Mouse (Mus musculus) CH12F3 (cell line): ENCODE results near the gene Pard6a.

ENCODE experiments used
- in situ Hi-C: fragments of 300-500 bp; cut with MboI; formaldehyde crosslinking; loops from 2 replicates; pipeline ENCODE4 v1.14.3; 2020; ENCODE audit warnings: low sequenced_read_pairs

The Pard6a gene

DNA sequence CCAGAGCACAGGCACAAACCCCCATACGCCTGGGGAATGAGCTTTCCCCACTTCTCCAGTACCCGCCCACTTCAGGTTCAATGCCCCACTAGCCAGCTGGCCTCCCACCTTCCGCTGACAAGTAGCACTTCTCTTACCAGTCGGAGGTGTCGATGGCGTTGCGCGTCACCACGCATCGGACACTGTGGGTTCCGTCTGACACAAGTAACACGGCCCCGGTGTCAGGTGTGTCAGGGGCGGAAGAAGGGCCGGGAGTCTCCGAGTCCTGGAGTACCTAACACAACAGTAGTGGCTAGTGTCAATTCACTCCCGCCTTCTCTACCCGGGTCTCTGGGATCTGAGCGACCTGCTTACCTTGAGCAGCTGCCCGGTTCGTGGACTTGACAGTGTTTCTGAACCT lies 382 bp upstream of the Pard6a start:
- in situ Hi-C loops, result no loop called here

DNA sequence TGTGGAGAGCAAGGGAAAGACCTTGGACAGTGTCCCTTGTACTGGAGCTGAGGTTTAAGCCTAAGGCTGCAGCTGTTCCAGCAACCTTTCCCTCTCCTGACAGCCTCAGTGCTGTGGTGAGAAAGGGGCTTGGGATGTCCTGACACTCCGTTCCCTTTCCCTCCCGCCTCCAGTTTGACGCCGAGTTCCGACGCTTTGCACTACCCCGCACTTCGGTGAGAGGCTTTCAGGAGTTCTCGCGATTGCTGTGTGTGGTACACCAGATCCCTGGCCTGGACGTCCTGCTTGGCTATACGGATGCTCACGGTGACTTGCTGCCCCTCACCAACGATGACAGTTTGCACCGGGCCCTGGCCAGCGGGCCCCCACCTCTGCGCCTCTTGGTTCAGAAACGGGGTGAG lies 1.1 kb downstream of the Pard6a start:
- in situ Hi-C loops, result no loop called here

DNA sequence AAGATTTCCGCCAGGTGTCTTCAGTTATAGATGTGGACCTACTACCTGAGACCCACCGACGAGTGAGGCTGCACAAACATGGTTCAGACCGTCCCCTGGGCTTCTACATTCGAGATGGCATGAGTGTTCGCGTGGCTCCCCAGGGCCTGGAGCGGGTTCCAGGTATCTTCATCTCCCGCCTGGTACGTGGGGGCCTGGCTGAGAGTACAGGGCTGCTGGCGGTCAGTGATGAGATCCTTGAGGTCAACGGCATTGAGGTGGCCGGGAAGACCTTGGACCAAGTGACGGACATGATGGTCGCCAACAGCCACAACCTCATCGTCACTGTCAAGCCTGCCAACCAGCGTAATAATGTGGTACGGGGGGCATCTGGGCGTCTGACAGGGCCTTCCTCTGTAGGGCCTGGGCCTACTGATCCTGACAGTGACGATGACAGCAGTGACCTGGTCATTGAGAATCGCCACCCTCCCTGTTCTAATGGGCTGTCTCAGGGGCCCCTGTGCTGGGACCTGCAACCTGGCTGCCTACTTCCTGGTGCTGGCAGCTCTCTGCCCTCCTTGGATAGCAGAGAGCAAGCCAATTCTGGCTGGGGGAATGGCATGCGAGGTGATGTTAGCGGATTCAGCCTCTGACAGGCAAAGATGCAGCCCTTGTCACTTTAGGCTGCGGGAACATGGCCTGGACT lies 1.9 kb downstream of the Pard6a start:
- in situ Hi-C loops, result no loop called here

DNA sequence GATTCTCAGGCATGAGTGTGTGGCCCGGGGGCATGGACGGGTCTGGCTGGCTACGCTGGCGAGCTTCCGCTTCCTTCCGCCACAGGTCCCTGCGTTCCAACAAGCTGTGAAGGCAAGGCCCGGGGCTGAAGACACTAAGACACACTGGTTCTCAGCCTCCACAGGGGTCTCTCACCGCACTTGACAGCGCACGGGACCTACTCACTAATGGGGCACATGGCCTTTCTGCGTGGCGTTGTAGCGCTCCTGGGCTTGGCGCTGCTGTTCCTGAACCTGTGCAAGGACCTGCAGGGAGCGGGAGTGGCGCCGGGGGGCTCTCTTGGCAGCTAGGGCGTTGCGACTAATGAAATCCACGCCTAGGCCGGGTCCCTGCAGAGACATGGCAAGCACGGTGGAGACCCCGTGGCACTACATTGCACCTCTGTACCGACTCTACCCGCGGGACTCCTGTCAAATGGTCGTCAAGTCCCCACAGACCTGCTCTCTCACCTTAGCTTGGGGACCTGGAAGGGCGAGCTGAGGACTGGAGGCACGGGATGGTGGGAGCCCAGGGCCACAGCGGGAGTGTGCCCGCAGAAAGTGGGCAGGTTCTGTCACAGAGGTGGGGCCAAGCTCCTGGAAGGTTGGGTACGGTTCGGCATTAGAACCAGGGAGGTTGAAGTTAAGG lies 3.3 kb downstream of the Pard6a start:
- in situ Hi-C loops, result no loop called here

DNA sequence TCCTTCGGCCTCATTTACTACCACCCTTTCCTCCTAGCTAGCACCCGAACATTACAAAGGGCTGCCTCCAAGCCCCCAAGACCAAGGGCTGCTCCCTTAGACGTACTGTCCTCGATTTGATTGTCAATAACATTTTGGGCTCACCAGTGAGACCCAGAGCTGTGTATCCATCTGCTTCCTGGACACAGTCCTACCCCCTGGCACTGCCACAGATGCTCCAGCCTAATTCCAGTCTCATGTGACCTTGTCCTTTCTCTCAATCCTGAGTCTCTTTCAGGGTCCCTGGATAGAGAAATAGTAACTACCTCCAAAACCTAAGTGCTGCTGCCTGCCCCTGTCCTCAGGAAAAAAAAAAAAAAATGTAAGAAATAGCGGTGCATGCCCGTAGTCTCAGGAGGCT lies 4.0 kb downstream of the Pard6a start:
- in situ Hi-C loops, result no loop called here

DNA sequence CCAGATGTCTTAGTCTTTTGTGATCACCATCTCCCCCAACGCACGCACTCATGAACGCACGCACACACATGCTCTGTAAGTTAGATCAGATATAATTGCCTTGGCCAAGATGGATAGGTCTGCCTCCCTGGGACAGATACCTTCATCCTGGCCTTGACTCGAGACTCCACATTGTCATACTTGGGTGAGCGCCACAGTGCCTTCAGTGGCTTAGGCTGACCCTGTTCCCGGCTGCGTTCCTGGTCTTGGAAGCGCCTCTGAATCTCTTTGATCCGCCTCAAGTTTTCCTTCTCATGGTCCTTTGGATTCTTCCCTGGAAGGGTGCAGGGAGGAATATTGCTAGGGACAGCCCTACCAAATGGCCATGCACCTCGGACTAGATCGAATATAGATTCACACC lies 5.5 kb downstream of the Pard6a start:
- in situ Hi-C loops, result no loop called here

DNA sequence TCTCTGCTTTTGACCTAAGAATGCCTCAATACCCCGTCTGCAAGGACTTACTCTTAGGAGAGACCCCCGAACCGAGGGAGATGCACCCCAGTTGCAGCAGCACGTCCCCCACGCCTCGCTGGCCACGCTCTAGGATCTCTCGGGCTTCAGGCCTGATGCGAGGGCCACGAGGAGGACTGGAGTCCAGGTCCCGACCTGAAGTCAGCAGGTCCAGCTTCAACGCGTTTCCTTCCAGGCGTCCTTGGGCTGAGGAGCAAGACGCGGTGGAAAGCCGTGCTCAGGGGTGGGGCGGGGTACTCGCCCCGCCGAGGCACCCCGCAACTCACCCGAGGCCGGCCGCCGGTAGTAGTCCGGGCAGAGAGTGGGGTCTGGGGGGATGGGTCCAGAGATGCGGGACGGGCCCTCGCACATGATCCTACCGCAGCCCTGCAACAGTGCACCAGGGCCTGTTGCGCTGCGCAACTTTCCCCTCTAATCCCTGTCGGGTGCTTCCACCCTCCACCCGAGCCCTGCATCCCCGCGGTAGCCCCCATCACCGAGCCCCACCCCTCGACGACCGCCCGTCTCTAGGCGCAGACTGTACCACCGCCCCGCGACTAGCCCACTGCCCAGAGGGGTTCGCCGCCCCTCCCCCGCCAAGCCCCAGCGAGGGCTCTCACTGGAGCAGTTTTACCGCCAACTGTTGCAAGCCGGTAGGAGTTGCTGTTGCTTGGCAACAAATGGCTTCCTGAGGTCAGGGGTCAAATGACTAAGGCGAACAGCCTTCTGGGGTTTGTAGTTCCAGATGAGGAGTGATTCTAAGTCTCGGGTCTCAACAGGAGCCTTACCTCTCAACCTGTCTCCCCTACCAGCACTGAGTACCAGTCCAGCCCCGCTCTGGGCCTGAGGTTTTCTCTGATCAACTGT lies 6.8 kb downstream of the Pard6a start, which contains the start of the genes 4933405L10Rik and Enkd1:
TSS of gene 4933405L10Rik (plus strand) at position 158 of the 906 bp plus-strand sequence.
TSS of gene Enkd1 (minus strand) at position 713 of the 906 bp plus-strand sequence.
- in situ Hi-C loops, result no loop called here

DNA sequence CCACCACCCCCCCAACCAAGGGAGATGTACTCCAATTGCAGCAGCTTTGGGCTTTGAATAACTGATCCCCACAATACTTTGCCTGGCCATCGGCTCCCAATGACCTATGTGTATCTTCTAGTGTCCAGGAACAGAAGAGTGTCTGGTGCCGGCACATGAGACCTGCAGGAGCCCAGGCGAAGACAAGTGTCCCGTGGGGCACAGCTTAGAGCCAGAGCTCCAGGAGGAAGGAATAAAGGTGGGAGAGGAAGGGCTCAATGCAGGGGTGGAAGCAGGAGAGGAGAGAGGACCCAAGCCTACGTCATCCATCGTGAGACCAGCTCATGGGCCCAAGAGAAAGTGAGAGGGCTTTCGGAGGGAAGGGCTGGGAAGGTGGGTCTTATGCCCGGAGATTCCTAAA lies 7.7 kb downstream of the Pard6a start:
- in situ Hi-C loops, result no loop called here

DNA sequence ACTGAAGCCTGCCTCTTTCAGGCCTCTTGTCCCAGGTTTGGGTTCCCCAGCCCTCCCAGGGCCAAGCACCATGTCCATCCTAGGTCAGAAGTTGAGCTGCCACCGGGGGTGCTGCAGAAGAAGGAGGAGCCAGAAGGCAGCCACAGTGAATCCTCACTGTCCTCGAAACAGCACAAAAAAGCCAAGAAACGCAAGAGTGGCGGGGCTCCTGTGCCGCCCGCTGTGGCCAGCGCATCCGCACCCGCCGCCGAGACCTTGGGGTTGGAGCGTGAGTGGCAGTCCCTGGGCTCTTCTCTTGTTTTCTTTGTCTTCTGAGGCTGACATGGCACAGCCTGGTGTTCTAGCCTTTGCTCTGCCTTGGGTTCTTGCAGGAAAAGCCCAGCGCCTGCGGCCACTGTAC lies 8.4 kb downstream of the Pard6a start:
- in situ Hi-C loops, result no loop called here

DNA sequence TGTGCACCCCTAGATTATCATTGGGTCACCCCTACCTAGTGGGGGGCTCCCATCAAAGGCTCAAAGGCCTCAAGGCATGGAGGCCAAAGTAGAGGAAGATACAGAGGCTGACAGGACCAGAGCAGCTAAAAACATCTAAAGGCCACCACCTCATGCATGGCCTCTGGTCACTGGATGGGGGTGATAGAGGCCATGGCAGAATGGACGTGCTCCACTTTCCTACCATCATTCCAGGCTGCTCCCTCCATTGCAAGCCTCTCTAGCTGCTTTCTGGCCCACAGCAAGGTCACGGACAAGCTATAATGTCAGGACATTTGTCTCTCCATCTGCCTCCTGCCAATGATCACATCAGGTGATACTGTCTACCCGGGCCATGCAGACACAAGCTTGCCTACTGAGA lies 11.3 kb downstream of the Pard6a start:
- in situ Hi-C loops, result loop anchor here (10.0 kb wide), 1 partner anchor 83 kb away; no protein-coding TSS in a partner anchor

DNA sequence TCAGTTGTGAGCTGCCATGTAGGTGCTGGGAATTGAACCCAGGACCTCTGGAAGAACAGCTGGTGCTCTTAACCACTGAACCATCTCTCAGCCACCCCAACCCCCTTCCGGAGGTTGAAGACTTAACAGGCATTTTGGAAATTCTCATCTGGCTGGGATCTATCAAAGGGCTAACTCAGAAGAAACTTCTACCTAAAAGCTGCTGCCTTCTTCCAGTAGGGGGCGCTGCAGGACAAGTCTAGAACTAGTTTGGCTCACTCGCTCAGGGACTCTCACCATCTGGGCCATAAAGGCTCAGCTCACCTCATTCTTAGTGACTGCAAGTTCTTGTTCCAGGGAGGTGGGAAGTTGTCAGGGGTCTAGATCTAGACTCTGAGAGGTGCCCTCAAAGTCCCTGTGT lies 13.2 kb downstream of the Pard6a start:
- in situ Hi-C loops, result loop anchor here (10.0 kb wide), 1 partner anchor 81 kb away; no protein-coding TSS in a partner anchor

DNA sequence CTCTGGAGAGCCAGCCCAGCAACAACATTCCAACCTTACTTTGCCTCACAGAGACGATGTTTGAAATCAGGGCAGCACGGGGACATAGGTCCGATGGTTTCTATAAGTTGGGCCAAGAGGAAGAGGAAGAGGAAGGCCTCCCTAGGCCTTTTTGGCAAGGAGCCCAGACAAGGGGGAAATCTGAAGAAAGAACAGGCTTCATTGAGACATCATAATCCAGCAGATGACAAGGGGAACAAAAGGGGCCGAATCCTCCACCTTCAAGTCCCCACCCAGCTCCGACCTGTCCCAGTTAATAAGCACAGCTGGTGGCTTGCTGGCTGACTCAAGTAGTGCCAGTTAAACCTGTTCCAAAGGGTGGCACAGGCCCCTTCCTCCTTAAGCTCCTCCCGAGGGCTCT lies 14.1 kb downstream of the Pard6a start:
- in situ Hi-C loops, result loop anchor here (10.0 kb wide), 1 partner anchor 80 kb away; no protein-coding TSS in a partner anchor

DNA sequence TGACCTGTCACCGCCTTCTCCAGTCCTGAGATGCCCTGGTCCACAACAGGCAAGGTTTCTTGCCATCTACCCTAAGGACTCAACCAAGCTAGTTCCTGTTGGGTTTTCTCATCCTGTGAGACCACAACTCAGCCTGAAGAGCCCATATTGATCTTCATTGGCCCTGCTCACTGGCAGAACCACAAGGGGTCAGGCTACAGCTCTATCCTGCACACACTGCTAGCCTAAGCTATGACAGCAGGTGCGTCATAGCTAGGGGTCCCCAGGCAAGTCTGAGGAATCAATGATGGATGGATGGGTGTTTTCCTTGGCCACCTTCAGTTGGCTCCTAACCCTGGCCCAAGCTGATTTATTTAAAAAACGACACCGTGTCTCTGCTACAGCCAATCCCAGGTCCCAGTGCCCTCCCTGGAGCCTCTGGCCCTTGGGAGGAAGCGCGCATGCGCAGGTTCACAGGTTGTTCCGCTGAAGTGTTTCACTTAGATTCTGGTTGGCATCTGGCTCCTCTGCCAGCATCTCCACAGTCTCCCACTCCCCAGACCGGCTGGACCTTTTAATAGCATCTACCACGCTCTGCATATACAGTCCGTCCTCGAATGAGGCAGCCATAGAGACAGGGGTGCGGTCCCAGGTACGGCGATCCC lies 15.5 kb downstream of the Pard6a start:
- in situ Hi-C loops, result loop anchor here (10.0 kb wide), 1 partner anchor 78 kb away; no protein-coding TSS in a partner anchor

DNA sequence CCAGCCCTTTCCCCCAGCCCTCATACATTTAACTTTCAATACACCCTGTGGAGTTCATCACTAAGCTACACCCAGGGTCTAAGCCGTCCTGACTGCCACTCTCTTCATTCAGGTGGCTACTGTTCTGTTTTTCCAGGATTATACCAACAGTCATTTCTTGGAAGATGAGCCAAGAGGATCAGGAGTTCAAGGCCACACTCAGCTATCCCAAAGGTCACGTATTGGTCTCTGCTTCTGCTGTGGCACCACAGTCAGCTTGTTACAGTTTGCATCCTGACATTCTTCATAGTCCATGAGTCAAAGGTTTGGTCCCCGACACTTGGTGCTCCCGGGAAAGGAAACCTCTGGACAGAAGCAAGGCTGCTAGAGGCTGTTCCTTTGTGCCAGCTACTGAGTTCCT lies 18.7 kb downstream of the Pard6a start:
- in situ Hi-C loops, result loop anchor here (10.0 kb wide), 1 partner anchor 75 kb away; no protein-coding TSS in a partner anchor

DNA sequence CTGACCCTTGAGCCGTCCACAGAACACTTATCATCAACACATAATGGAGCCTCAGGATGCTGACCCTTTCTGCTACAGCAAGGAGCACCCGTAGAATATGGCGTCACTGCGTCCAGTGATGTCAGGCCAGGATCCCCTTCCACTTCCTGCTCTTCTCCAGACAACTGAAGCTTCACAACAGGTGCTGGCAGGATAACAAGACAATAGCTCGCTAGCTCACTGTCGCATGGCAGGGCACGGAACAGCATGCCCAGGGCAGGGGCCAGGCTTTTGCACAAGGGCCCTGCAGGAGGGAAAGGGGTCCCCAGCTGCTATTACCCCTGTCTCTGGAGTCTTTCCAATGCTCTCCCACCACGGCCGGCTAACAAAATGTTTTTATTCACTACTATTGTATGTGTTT lies 21.9 kb downstream of the Pard6a start:
- in situ Hi-C loops, result no loop called here

DNA sequence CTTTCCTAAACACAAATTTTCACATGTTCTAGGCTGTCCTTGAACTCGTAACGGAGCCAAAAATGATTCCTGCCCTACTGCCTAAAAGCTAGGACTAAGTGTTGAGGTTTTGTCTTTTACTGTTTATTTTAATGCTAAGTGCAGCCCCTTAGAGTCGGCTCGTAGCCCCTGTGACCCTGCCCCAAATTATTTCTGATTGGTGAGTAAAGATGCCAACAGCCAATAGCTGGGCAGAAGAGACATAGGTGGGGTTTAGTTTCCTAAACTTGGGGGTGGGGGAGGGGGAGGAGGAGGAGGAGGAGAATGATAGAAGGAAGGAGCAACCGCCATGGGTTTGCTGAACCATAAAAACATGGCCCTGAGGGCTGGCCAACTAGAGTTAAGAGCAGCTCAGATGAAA lies 24.8 kb downstream of the Pard6a start:
- in situ Hi-C loops, result no loop called here

DNA sequence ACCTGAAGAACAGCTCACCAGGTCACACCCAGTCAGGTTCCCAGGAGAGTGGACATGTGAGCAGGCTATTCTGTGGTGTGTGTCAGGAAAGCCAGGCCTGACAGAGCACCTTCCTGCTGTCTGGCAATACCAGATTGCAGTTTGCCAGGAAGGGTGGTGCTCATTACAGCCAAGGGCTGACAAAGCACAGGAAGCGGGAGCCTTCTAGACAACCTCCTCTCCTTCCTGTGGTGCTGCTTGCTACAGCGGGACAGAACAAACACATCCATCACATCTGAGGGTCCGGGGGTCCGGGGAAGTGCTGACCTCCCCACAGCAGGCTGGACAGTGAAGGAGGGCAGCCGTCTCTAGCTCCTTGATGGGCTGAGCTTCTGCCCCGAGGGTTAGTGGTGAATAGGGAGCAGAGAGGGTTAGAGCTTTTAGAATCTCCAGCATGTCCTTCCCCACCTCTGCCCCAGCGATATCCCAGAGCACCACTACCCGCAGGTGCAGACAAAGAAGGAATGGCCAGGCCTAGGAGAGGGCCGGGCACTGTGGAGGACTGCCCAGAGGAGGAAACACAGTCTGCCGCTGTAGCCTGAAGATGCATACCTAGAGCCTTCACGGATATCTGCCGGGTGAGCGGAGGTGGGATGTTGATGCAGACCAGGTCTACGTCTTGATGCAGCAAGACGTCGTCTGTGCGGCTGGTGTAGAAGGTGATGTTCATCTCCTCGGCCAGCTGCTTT lies 26.6 kb downstream of the Pard6a start:
- in situ Hi-C loops, result no loop called here

DNA sequence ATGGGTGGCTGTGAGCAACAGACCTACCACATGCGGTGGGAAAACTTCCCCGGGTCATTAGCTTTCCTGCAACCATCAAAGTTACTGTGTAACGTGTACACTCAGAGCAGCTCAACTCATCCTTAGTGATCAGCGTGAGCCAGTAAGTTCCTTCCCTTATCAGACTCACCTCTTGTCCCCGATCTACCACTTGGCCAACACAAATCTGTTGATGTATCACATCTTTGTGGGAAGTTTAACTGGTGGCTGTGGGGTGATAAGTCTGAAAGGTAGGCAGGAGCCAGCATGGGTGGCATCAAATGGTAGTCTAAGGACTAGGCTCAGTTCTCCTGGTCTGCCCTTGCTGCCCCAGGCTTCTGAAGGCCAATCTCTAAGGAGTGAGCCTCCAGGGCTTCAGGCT lies 31.2 kb downstream of the Pard6a start:
- in situ Hi-C loops, result no loop called here

DNA sequence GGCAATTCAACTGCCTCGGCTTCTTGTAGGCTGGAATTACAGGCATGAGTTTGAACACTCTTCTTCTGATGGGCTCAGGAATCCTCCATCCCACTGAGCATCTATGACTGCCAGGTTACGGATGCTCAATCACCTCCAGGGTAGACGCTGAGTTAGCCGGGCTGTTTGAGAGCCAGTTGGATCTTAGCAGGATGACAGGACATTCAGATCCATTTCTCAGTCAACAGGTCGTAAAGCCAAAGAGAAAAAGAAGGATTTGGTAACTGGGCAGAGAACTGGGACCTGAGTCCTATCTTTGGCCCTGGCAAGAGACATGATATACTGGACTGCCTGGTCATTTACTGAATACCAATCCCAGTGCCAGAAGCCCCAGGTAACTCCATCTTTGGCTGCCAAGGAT lies 38.3 kb downstream of the Pard6a start:
- in situ Hi-C loops, result no loop called here

DNA sequence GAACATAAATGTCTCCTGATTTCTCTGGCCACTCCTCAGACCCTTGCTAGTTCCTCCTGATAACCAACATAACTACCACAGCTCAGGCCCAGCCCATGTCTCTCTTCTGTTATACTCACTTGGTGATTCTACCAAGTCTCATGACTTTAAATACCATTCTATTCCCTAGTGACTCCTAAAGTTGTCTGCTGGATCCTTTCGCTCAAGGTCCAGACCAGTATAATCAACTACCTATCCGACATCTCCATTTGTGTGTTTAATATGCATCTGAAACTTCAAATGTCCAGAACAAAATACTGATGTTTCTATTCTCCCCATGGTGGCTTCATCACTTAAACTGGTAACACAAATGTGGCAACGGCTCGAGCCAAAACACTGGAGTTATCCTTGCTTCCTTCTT lies 42.4 kb downstream of the Pard6a start:
- in situ Hi-C loops, result no loop called here
